Comparison of ENCODE assay signal across 16 mouse cellular contexts in genomic region chr3:58512740-58513139, GRCm38 (mm10).
"Had no signal": no experiment of that assay in that cellular context is flagged by ENCODE, and none has a peak within 500 bp of the region (broad histone marks: within the 10 kb centered on the region; RNA-seq: fewer than 3 reads in every experiment).

No protein-coding gene starts in this region.

- H3K36me3 ChIP-seq: neural tube, embryonic 13.5 days; neural tube, embryonic 15.5 days; stomach, embryonic 15.5 days had no signal

- H3K4me3 ChIP-seq: neural tube, embryonic 13.5 days; neural tube, embryonic 15.5 days; stomach, embryonic 15.5 days had no signal

- H3K9ac ChIP-seq: neural tube, embryonic 13.5 days; neural tube, embryonic 15.5 days; stomach, embryonic 15.5 days had no signal

- H3K9me3 ChIP-seq: neural tube, embryonic 13.5 days; neural tube, embryonic 15.5 days; stomach, embryonic 15.5 days had no signal

- DNase-seq: retina, postnatal 1 day; right cerebral cortex, adult 18-20 months; right cerebral cortex, postnatal 14 days; right cerebral cortex, postnatal 25 days; right cerebral cortex, postnatal 4 days; spleen, adult 18-20 months; thymus, adult 18-20 months; thymus, adult 2 months; thymus, postnatal 14 days; thymus, postnatal 25 days; thymus, postnatal 36 days; thymus, postnatal 4 days had no signal

- H3K4me1 ChIP-seq: neural tube, embryonic 13.5 days; neural tube, embryonic 15.5 days; stomach, embryonic 15.5 days had no signal

- H3K27ac ChIP-seq: neural tube, embryonic 13.5 days; neural tube, embryonic 15.5 days; stomach, embryonic 15.5 days; stomach, postnatal 0 days had no signal

- H3K4me2 ChIP-seq: neural tube, embryonic 13.5 days; neural tube, embryonic 15.5 days; stomach, embryonic 15.5 days had no signal

- H3K27me3 ChIP-seq: neural tube, embryonic 13.5 days; neural tube, embryonic 15.5 days; stomach, embryonic 15.5 days had no signal
